Mouse (Mus musculus): Measurements from ENCODE around the gene Gng10. TPM values are rescaled to one million over a fixed set of nuclear protein-coding genes. Genes with fewer than 3 reads are reported as not detected.
A peak's percentile ranks its signal among the peaks of the same experiment; 100 is the strongest.

The Gng10 gene
- polyA plus RNA-seq, 1 experiment from 2014 or later = 99.6 TPM

GRCm38 (mm10) chr4:59000614-59001013 lies 34.3 kb upstream of the Gng10 start:
- 0% methylated on average over 2 of the region's 2 CpGs for WGBS

GRCm38 (mm10) chr4:59002948-59003805 lies 31.7 kb upstream of the Gng10 start, which contains the start of gene Gm20503:
Gm20503 (plus strand) TSS chr4:59003210.
- no peaks in the 10 kb centered on the region for H3K36me3 ChIP-seq (ENCODE audit: control insufficient read depth, insufficient read depth, low read length)
- WGBS = under 1% methylated on average over 83 of the region's 89 CpGs
- peak; percentile 93 for DNase-seq (ENCODE audit: low spot score)
- peak within 1 kb of the TSS; percentile 93 for H3K4me2 ChIP-seq (replicated peaks; ENCODE audit: low read depth)
- TF ChIP-seq CTCF (IDR thresholded peaks at IDR 0.05; ENCODE audit: low read depth) (no peak), EP300 (optimal IDR thresholded peaks at IDR 0.05) (no peak)
- H3K4me1 ChIP-seq (replicated peaks; ENCODE audit: control insufficient read depth, insufficient read depth) = peaks cover 2% of the 10 kb centered on the region; the same call in 1 of the 2 replicates
- H3K27me3 ChIP-seq (ENCODE audit: control insufficient read depth, insufficient read depth, low read length) = no peaks in the 10 kb centered on the region
- peak within 1 kb of the TSS; percentile 97 for H3K4me3 ChIP-seq (ENCODE audit: low read depth, low read length)
- H3K9ac ChIP-seq (ENCODE audit: low read length) = peak within 1 kb of the TSS; percentile 89
- ATAC-seq (ENCODE audit: low FRiP score, low TSS enrichment) = peak; percentile 97
- H3K9me3 ChIP-seq (ENCODE audit: control insufficient read depth, low read length) = no peaks in the 10 kb centered on the region
- H3K27ac ChIP-seq (replicated peaks) = peak within 1 kb of the TSS; percentile 89

More at GRCm38 (mm10) chr4:59000614-59001013, 34.3 kb upstream of the Gng10 start:
- TF ChIP-seq CTCF (IDR thresholded peaks at IDR 0.05; ENCODE audit: low read depth) = peak; percentile 72
- TF ChIP-seq EP300 (optimal IDR thresholded peaks at IDR 0.05) = no peak
- H3K9ac ChIP-seq (ENCODE audit: low read length) = no peak overlapping the region
- no peaks in the 10 kb centered on the region for H3K36me3 ChIP-seq (ENCODE audit: control insufficient read depth, insufficient read depth, low read length)
- H3K4me2 ChIP-seq (replicated peaks; ENCODE audit: low read depth) = no peak overlapping the region
- no peak for ATAC-seq (ENCODE audit: low FRiP score, low TSS enrichment)
- H3K27ac ChIP-seq (replicated peaks) = no peak overlapping the region
- DNase-seq (ENCODE audit: low spot score) = peak; percentile 65
- no peaks in the 10 kb centered on the region for H3K9me3 ChIP-seq (ENCODE audit: control insufficient read depth, low read length)
- no peak overlapping the region for H3K4me3 ChIP-seq (ENCODE audit: low read depth, low read length)
- peaks cover 2% of the 10 kb centered on the region; the same call in 1 of the 2 replicates for H3K4me1 ChIP-seq (replicated peaks; ENCODE audit: control insufficient read depth, insufficient read depth)
- no peaks in the 10 kb centered on the region for H3K27me3 ChIP-seq (ENCODE audit: control insufficient read depth, insufficient read depth, low read length)

GRCm38 (mm10) chr4:59003806-59004200 lies 31.1 kb upstream of the Gng10 start:
- Histone ChIP-seq H3K27ac (replicated peaks) (no peak overlapping the region), H3K4me2 (replicated peaks; ENCODE audit: low read depth) (peak overlapping the region; percentile 93), H3K9ac (ENCODE audit: low read length) (peak overlapping the region; percentile 89; the same call in 1 of the 2 replicates), H3K27me3 (ENCODE audit: control insufficient read depth, insufficient read depth, low read length) (no peaks in the 10 kb centered on the region), H3K36me3 (ENCODE audit: control insufficient read depth, insufficient read depth, low read length) (no peaks in the 10 kb centered on the region), H3K4me3 (ENCODE audit: low read depth, low read length) (peak overlapping the region; percentile 97), H3K9me3 (ENCODE audit: control insufficient read depth, low read length) (no peaks in the 10 kb centered on the region), H3K4me1 (replicated peaks; ENCODE audit: control insufficient read depth, insufficient read depth) (peaks cover 2% of the 10 kb centered on the region; the same call in 1 of the 2 replicates)
- 19% methylated on average over 7 of the region's 7 CpGs for WGBS
- ATAC-seq (ENCODE audit: low FRiP score, low TSS enrichment) (no peak), DNase-seq (ENCODE audit: low spot score) (no peak)
- TF ChIP-seq CTCF (IDR thresholded peaks at IDR 0.05; ENCODE audit: low read depth) (no peak), EP300 (optimal IDR thresholded peaks at IDR 0.05) (no peak)

GRCm38 (mm10) chr4:59006211-59006610 lies 28.7 kb upstream of the Gng10 start:
- TF ChIP-seq EP300 (optimal IDR thresholded peaks at IDR 0.05) (no peak), CTCF (IDR thresholded peaks at IDR 0.05; ENCODE audit: low read depth) (no peak)
- Histone ChIP-seq H3K4me3 (ENCODE audit: low read depth, low read length) (no peak overlapping the region), H3K4me1 (replicated peaks; ENCODE audit: control insufficient read depth, insufficient read depth) (peaks cover 2% of the 10 kb centered on the region; the same call in 1 of the 2 replicates), H3K9me3 (ENCODE audit: control insufficient read depth, low read length) (no peaks in the 10 kb centered on the region), H3K36me3 (ENCODE audit: control insufficient read depth, insufficient read depth, low read length) (no peaks in the 10 kb centered on the region), H3K27ac (replicated peaks) (no peak overlapping the region), H3K4me2 (replicated peaks; ENCODE audit: low read depth) (no peak overlapping the region), H3K9ac (ENCODE audit: low read length) (no peak overlapping the region), H3K27me3 (ENCODE audit: control insufficient read depth, insufficient read depth, low read length) (no peaks in the 10 kb centered on the region)
- no peak for ATAC-seq (ENCODE audit: low FRiP score, low TSS enrichment)
- WGBS = 75% methylated on average over 8 of the region's 8 CpGs
- DNase-seq (ENCODE audit: low spot score) = no peak

- peaks cover 2% of the 10 kb centered on the region; the same call in 1 of the 2 replicates for H3K4me1 ChIP-seq (replicated peaks; ENCODE audit: control insufficient read depth, insufficient read depth)
- DNase-seq (ENCODE audit: low spot score) (no peak), ATAC-seq (ENCODE audit: low FRiP score, low TSS enrichment) (no peak)
- H3K9me3 ChIP-seq (ENCODE audit: control insufficient read depth, low read length) = no peaks in the 10 kb centered on the region
- no peaks in the 10 kb centered on the region for H3K27me3 ChIP-seq (ENCODE audit: control insufficient read depth, insufficient read depth, low read length)
- no peaks in the 10 kb centered on the region for H3K36me3 ChIP-seq (ENCODE audit: control insufficient read depth, insufficient read depth, low read length)
- no peak overlapping the region for H3K4me3 ChIP-seq (ENCODE audit: low read depth, low read length)
- H3K27ac ChIP-seq (replicated peaks) = no peak overlapping the region
- H3K9ac ChIP-seq (ENCODE audit: low read length) = no peak overlapping the region
- 68% methylated on average over 6 of the region's 6 CpGs for whole genome bisulfite sequencing
- no peak overlapping the region for H3K4me2 ChIP-seq (replicated peaks; ENCODE audit: low read depth)
- TF ChIP-seq CTCF (IDR thresholded peaks at IDR 0.05; ENCODE audit: low read depth) (no peak), EP300 (optimal IDR thresholded peaks at IDR 0.05) (no peak)
Measured at GRCm38 (mm10) chr4:59007016-59007415, 27.9 kb upstream of the Gng10 start.

GRCm38 (mm10) chr4:59007974-59008373 lies 26.9 kb upstream of the Gng10 start:
- TF ChIP-seq CTCF (IDR thresholded peaks at IDR 0.05; ENCODE audit: low read depth) (no peak), EP300 (optimal IDR thresholded peaks at IDR 0.05) (no peak)
- no peaks in the 10 kb centered on the region for H3K9me3 ChIP-seq (ENCODE audit: control insufficient read depth, low read length)
- DNase-seq (ENCODE audit: low spot score) (no peak), ATAC-seq (ENCODE audit: low FRiP score, low TSS enrichment) (no peak)
- no peak overlapping the region for H3K27ac ChIP-seq (replicated peaks)
- no peaks in the 10 kb centered on the region for H3K36me3 ChIP-seq (ENCODE audit: control insufficient read depth, insufficient read depth, low read length)
- WGBS = 60% methylated on average over 5 of the region's 5 CpGs
- no peaks in the 10 kb centered on the region for H3K27me3 ChIP-seq (ENCODE audit: control insufficient read depth, insufficient read depth, low read length)
- H3K4me2 ChIP-seq (replicated peaks; ENCODE audit: low read depth) = no peak overlapping the region
- H3K4me3 ChIP-seq (ENCODE audit: low read depth, low read length) = no peak overlapping the region
- no peak overlapping the region for H3K9ac ChIP-seq (ENCODE audit: low read length)
- peaks cover 2% of the 10 kb centered on the region; the same call in 1 of the 2 replicates for H3K4me1 ChIP-seq (replicated peaks; ENCODE audit: control insufficient read depth, insufficient read depth)
